Mouse (Mus musculus) embryonic fibroblast, embryonic 13.5 days (primary cell): ENCODE data around the gene Churc1. TPM values are rescaled to one million over a fixed set of nuclear protein-coding genes. Genes with fewer than 3 reads are reported as not detected.

ENCODE experiments used
- H3K27ac ChIP-seq: 2 replicates; pipeline ENCODE4 v1.5.1; 2012; ENCODE audit warnings: low read length, control low read depth, inconsistent platforms; ENCODE audit not compliant: insufficient read depth
- H3K4me1 ChIP-seq: 2 replicates; pipeline ENCODE4 v1.6.1; 2011; ENCODE audit warnings: low read length; ENCODE audit not compliant: control insufficient read depth, insufficient read depth
- H3K4me3 ChIP-seq: 2 replicates; pipeline ENCODE4 v1.5.1; 2011; ENCODE audit warnings: mild to moderate bottlenecking, control low read depth, low read length; ENCODE audit not compliant: insufficient read depth
- CTCF ChIP-seq: IDR thresholded peaks from 2 replicates; pipeline ENCODE4 v1.5.1; 2011; ENCODE audit warnings: mild to moderate bottlenecking, control low read depth, low read length, moderate library complexity, borderline replicate concordance; ENCODE audit not compliant: insufficient read depth
- POLR2A ChIP-seq: IDR thresholded peaks from 2 replicates; pipeline ENCODE4 v1.6.1; 2011; ENCODE audit warnings: low read depth, mild to moderate bottlenecking, control low read depth, low read length, moderate library complexity
- polyA plus RNA-seq: library from polyadenylated mRNA; stranded (reverse); fragments of >200 nt; gene quantifications from 2 replicates; pipeline ENCODE4 v1.2.4, GENCODE M21; 2011; ENCODE audit warnings: low read depth; ENCODE audit not compliant: missing spikeins, insufficient read length

Gene Churc1
- polyA plus RNA-seq, result 43.3 and 44.5 TPM in 2 replicates

DNA sequence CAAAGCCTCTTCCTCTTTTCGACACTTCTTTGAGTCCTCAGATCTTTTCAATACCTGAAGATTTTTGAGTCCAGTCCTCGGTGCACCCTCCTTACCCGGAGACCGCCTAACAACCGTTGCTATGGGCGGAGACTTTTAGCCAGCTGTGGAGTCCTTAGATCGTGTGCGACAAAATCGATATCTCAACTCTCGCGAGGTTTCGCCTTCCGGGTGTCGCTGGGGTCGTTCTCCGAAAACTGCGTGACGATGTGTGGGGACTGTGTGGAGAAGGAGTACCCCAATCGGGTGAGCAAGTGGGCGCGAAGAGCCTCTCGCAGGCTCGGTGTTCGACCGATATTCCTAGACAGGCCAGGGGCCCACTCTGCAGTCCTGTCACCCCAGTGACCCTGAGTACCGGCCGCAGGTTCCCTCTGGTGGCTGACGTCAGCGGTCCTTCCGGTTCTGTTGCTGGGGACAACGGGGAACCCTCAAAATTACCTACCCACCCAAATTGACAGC is at the start of gene Churc1, which contains the start of gene Fntb:
Gene Churc1, plus strand, starts transcription at position 185 of the 498 bp plus-strand sequence.
Gene Fntb, plus strand, starts transcription at position 236 of the 498 bp plus-strand sequence.
- Histone ChIP-seq H3K4me1 (no peaks in the 10 kb centered on the region), H3K27ac (no peak within 1 kb of the TSS), H3K4me3 (peak within 1 kb of the TSS; percentile 54)
- TF ChIP-seq CTCF, result no peak
- peak; percentile 90 for TF ChIP-seq POLR2A

DNA sequence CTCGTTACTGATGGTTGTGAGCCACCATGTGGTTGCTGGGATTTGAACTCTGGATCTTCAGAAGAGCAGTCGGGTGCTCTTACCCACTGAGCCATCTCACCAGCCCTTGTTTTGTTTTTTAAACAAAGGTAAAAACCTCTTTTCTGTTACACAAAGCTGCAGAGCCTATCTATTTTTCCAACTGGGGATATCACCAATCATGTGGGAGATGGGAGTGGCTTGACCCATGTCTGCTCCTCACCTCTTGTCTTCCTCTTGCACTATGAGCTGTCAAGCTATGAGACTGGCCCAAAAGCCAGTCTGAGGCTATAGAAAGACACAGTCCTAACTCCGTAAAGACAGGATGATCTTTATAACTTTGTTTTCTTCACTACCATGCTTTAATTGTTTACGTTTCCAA is 47.0 kb upstream of the Churc1 start:
- H3K4me1 ChIP-seq, result no peaks in the 10 kb centered on the region
- H3K4me3 ChIP-seq, result no peak overlapping the region
- no peak for TF ChIP-seq POLR2A
- TF ChIP-seq CTCF, result no peak
- H3K27ac ChIP-seq, result no peak overlapping the region

DNA sequence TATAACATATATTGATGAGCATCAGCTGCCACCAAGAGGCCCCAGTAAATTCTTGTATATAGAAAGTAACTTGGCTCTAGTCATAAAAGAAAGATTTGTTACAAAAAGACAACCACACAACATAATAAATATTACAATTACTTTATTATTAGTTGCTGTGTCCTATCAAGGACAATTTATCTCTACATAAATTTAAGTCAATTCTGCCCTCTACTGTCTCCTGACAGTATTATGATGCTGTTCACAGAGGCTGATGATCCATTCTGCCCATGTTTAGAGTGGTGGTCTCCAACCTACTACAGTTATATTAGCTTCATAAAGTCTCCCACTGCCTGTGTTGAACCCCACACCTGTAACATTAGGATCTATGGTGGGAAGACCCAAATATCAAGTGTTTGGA is 44.8 kb upstream of the Churc1 start:
- Histone ChIP-seq H3K27ac (no peak overlapping the region), H3K4me1 (no peaks in the 10 kb centered on the region), H3K4me3 (no peak overlapping the region)
- TF ChIP-seq CTCF (no peak), POLR2A (no peak)

DNA sequence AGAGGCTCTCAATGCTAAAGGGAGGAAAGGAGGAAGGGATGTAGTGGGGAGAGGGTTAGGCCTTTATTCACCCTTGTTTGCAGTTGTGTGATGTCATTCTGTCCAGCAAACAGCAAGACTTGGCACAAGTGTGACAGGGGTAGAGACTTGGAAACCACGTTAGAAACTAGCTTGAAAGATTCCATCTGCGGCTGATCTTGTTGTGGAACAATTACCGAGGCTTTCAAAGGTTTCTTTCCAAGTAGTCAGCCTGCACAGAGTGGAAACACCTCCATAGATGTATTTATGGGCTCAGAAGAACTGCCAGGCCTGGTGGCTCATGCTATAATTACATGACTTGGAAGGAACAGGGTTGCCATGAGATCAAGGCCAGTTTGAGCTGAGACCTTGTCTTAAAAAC is 43.3 kb upstream of the Churc1 start:
- TF ChIP-seq POLR2A (no peak), CTCF (no peak)
- H3K4me3 ChIP-seq, result no peak overlapping the region
- H3K27ac ChIP-seq, result no peak overlapping the region
- no peaks in the 10 kb centered on the region for H3K4me1 ChIP-seq

DNA sequence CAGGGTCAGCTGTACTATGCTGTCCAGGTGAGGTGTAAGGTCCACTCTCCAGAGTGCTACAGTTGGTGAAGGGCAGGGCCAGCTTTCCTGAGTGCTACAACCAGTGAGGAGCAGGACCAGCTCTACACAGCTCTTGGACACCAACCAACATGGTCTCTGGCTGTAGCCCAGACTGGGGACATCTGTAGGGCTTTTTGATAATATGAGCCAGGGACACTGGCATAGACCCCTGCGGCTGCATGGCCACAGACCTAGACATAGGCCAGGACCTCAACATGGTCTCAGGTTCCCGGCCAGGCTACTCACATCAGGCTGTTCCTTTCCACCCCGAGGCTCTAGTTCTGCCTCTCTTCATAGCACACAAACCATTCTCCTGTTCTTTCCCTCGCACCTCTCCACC is 37.4 kb upstream of the Churc1 start:
- no peaks in the 10 kb centered on the region for H3K4me1 ChIP-seq
- H3K4me3 ChIP-seq, result no peak overlapping the region
- H3K27ac ChIP-seq, result no peak overlapping the region
- TF ChIP-seq CTCF (no peak), POLR2A (no peak)

DNA sequence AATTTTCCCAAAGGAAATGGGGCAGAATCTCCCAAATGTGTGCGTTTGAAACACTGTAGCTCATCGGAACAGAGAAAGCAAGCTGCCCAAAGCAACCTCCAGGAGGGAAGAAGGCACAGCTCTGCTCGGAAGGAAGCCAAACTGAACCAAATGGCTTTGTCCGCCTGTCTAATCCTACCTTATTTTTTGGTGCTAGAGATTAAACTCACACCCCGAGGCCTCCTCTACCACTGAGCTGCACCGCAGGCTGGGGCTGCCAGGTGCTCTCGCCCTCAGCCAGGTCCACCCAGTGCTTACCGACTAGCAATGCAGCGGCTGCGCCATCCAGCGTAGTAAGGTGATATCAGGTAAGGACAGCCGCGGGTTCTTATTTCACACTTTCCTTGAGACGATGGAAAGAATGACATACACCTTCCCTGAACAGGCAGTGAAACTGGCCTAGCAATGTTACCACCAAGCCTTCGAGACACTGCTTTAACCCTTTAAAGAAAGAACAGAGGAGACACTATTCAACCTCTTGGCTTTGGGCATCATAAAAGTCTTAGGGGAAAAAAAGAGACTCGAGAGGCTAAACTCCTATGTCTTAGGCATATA is 14.4 kb upstream of the Churc1 start:
- Histone ChIP-seq H3K4me1 (no peaks in the 10 kb centered on the region), H3K4me3 (no peak overlapping the region), H3K27ac (no peak overlapping the region)
- no peak for TF ChIP-seq POLR2A
- no peak for TF ChIP-seq CTCF

DNA sequence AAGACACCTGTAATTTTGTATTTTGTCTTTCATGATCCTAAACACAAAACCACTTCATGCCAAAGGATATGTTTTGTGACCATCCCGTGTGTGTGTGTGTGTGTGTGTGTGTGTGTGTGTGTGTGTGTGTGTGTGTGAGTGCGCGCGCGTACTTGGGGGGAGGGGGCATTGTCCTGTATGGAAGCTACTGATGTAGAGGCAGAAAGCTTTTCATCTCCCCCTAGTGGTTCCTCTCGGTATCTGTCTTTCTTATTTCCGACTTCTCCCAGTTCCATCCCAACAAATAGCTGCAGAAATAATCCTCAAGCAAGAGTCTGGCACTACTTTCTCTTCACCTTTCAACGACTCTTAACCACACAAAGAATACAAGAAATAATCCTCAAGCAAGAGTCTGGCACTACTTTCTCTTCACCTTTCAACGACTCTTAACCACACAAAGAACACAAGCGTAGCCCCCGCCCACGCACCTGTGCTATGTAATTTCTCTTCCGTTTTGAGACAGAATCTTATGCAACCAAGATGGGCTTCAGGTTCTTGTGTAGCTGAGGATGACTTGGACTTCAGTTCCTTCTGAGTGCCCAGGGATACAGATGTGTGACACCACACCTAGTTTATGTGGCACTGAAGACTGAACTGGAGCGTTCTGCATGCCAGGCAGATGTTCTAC is 12.6 kb upstream of the Churc1 start:
- Histone ChIP-seq H3K27ac (no peak overlapping the region), H3K4me1 (no peaks in the 10 kb centered on the region), H3K4me3 (no peak overlapping the region)
- TF ChIP-seq CTCF, result no peak; the same call in 1 of the 2 replicates
- no peak for TF ChIP-seq POLR2A

DNA sequence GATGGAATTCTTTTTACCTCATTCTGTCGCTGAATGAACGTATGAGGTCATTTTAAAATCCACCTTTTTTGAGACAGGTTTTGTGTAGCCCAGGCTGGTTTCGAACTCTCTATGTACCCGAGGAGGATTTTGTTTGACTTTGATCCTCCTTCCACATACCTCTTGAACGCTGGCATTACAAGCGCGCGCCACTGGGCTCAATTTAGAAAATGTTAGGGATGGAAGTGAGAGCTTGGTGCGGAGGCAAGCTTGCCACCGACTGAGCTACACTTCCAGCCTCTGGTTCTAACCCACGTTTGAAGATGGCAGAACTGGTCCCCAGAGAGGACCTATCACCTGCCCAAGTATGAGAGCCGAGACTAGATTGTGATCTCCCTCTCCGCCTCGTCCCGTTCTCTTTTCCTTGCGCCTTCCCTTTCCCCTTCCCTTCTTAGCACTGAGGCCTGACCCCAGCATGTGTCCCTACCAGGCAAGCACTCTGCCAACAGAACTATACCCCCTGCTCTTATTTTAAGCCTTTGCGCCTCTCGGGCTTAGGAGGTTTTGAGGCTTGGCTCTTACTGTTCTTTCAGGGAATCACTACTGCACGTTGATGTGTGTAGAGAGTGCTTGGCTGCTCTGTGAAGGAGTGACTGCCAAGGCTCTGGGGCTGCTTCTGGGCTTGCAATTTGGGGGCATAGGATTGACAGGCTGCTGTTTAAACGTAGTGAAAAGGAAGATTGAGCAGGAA is 728 bp downstream of the Churc1 start:
- no peak for TF ChIP-seq POLR2A
- no peak for TF ChIP-seq CTCF
- Histone ChIP-seq H3K4me3 (peak overlapping the region; percentile 54), H3K4me1 (no peaks in the 10 kb centered on the region), H3K27ac (no peak overlapping the region)

DNA sequence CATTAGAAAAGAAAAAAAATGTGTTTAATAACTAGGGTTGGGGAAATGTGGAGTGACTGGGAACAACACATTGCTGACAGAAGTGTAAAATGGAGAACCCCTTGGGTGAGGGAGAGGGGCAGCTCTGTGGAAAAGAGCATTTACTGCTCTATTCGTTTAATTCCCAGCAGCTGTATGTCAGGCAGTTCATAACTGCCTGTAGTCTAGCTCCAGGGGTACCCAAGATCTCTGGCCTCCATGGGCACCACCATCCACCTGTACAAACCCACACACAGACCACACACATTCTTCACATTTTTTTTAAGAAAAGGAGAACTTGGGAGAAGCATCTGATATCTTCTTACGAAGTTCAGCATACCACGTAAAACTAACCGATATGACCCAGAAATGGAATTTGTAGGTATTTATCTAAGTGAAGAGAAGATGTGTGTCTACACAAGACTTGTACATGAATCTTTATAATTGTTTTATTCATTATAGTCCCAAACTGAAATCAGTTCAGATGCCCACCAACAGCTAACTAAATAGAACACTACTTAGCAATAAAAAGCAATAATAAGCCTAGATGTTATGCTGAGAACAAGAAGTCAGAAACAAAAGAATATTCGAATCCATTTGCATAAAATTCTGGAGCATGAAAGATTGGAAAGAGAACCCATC is 5.6 kb downstream of the Churc1 start:
- Histone ChIP-seq H3K27ac (no peak overlapping the region), H3K4me1 (no peaks in the 10 kb centered on the region), H3K4me3 (no peak overlapping the region)
- no peak for TF ChIP-seq CTCF
- no peak for TF ChIP-seq POLR2A

DNA sequence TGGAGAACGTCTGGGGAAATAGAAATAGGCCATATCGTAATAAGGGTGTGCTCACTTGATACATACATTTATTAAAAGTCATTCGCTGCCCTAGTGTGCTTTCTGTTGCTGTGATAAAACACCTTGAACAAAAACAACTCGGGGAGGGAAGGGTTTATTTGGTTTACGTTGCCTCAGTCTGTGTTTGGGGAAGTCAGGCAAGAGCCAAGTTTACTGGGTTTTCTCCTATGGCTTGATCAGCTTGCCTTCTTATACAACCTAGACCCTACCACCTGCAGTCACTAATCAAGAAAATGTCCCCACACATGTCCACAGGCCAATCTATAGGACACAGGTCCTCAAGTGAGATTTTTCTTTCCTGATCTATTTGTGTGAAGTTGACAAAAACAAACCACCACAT is 6.2 kb downstream of the Churc1 start:
- no peak overlapping the region for H3K4me3 ChIP-seq
- no peaks in the 10 kb centered on the region for H3K4me1 ChIP-seq
- H3K27ac ChIP-seq, result no peak overlapping the region
- TF ChIP-seq CTCF, result no peak
- no peak for TF ChIP-seq POLR2A
